Mouse (Mus musculus): Measurements from ENCODE around the gene Wdfy3. TPM values are rescaled to one million over a fixed set of nuclear protein-coding genes. Genes with fewer than 3 reads are reported as not detected.

The Wdfy3 gene
- polyA plus RNA-seq, 1 experiment = 43.6 TPM

- Histone ChIP-seq H3K4me1 (ENCODE audit: control insufficient read depth, insufficient read depth, low read length) (peaks cover 10% of the 10 kb centered on the region), H3K4me3 (ENCODE audit: insufficient read depth, low read length) (no peak overlapping the region), H3K27ac (ENCODE audit: insufficient read depth, low read length) (no peak overlapping the region)
- TF ChIP-seq CTCF (IDR thresholded peaks at IDR 0.05; ENCODE audit: extremely low read depth, insufficient read depth, low read length) (no peak), POLR2A (IDR thresholded peaks at IDR 0.05; ENCODE audit: extremely low read depth, insufficient read depth, low read length) (no peak)
Measured at GRCm38 (mm10) chr5:102045636-102046616, 23.8 kb downstream of the Wdfy3 start.

GRCm38 (mm10) chr5:102045177-102045576 is 24.5 kb downstream of the Wdfy3 start:
- H3K27ac ChIP-seq (ENCODE audit: insufficient read depth, low read length) = no peak overlapping the region
- H3K4me1 ChIP-seq (ENCODE audit: control insufficient read depth, insufficient read depth, low read length) = peaks cover 10% of the 10 kb centered on the region
- no peak overlapping the region for H3K4me3 ChIP-seq (ENCODE audit: insufficient read depth, low read length)
- TF ChIP-seq POLR2A (IDR thresholded peaks at IDR 0.05; ENCODE audit: extremely low read depth, insufficient read depth, low read length) (no peak), CTCF (IDR thresholded peaks at IDR 0.05; ENCODE audit: extremely low read depth, insufficient read depth, low read length) (no peak)

GRCm38 (mm10) chr5:102033281-102033680 is 36.4 kb downstream of the Wdfy3 start:
- TF ChIP-seq CTCF (IDR thresholded peaks at IDR 0.05; ENCODE audit: extremely low read depth, insufficient read depth, low read length) (no peak), POLR2A (IDR thresholded peaks at IDR 0.05; ENCODE audit: extremely low read depth, insufficient read depth, low read length) (no peak)
- Histone ChIP-seq H3K4me3 (ENCODE audit: insufficient read depth, low read length) (no peak overlapping the region), H3K4me1 (ENCODE audit: control insufficient read depth, insufficient read depth, low read length) (peaks cover 4% of the 10 kb centered on the region), H3K27ac (ENCODE audit: insufficient read depth, low read length) (no peak overlapping the region)

- TF ChIP-seq CTCF (IDR thresholded peaks at IDR 0.05; ENCODE audit: extremely low read depth, insufficient read depth, low read length) (no peak), POLR2A (IDR thresholded peaks at IDR 0.05; ENCODE audit: extremely low read depth, insufficient read depth, low read length) (no peak)
- H3K27ac ChIP-seq (ENCODE audit: insufficient read depth, low read length) = no peak overlapping the region
- H3K4me1 ChIP-seq (ENCODE audit: control insufficient read depth, insufficient read depth, low read length) = peaks cover 4% of the 10 kb centered on the region
- H3K4me3 ChIP-seq (ENCODE audit: insufficient read depth, low read length) = no peak overlapping the region
Measured at GRCm38 (mm10) chr5:102032594-102033240, 37.0 kb downstream of the Wdfy3 start.

DNA sequence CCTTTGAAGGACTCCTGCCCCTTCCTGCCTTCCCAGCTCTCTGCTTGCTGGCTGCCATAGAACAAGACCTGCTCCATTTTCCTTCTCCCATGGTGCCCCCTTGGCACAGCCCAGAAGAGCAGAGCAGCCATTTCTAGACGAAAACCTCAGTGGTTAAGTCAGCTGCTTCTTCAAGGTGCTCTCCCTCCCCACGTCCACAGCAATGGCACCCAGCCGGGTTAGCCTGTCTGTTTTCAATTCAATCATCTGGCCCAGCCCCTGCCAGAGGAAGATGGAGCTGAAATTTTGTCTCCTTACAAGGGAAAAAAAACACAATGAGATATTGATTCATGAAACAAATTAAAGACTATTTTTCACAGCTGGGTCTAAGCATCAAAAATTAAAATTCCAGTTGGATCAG is 37.5 kb downstream of the Wdfy3 start:
- H3K27ac ChIP-seq (ENCODE audit: insufficient read depth, low read length) = no peak overlapping the region
- H3K4me1 ChIP-seq (ENCODE audit: control insufficient read depth, insufficient read depth, low read length) = peaks cover 4% of the 10 kb centered on the region
- no peak overlapping the region for H3K4me3 ChIP-seq (ENCODE audit: insufficient read depth, low read length)
- TF ChIP-seq POLR2A (IDR thresholded peaks at IDR 0.05; ENCODE audit: extremely low read depth, insufficient read depth, low read length) (no peak), CTCF (IDR thresholded peaks at IDR 0.05; ENCODE audit: extremely low read depth, insufficient read depth, low read length) (no peak)

GRCm38 (mm10) chr5:102023376-102023775 is 46.3 kb downstream of the Wdfy3 start:
- H3K4me3 ChIP-seq (ENCODE audit: insufficient read depth, low read length) = no peak overlapping the region
- H3K27ac ChIP-seq (ENCODE audit: insufficient read depth, low read length) = no peak overlapping the region
- H3K4me1 ChIP-seq (ENCODE audit: control insufficient read depth, insufficient read depth, low read length) = no peaks in the 10 kb centered on the region; the same call in 1 of the 2 replicates
- no peak for TF ChIP-seq POLR2A (IDR thresholded peaks at IDR 0.05; ENCODE audit: extremely low read depth, insufficient read depth, low read length)
- TF ChIP-seq CTCF (IDR thresholded peaks at IDR 0.05; ENCODE audit: extremely low read depth, insufficient read depth, low read length) = no peak

DNA sequence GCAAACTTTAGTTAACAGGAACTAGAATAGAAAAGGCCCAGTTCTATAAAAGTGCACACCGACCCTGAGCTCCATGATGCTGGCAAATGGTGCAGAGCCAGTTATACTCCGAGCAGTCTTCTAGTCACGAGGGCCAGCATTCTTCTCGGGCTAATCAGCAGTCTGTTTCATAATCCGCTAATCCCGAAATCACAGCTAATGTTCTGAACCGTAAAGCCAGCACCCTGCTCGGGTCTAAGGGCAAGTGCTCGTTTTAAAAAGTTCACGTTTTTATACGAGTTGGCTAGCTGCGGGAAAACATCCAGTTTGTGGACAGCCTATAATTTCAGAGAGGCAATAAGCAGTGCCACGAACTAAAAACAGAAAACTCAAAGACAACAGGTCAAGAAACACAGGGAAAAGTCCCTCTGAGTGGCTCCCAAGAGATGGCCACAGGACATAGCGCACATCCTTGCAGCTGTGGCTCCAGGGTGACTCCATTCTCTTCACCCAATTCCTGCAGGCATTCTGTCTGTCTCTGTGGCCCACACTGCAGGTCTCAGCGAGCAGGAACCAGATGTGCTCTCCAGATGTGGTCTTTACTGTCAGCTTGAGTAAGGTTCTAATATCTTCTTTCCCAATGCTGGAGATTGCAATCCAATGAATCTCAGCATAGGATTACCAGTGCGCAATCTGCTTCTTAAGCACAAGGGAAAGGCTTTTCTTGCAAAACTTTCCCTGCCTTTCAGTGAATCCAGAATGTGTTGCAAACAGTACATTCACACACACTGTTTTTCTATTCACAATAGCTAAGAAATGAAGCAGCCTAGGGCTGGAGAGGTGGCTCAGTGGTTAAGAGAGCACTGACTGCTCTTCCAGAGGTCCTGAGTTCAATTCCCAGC is 47.5 kb downstream of the Wdfy3 start:
- no peak overlapping the region for H3K27ac ChIP-seq (ENCODE audit: insufficient read depth, low read length)
- TF ChIP-seq CTCF (IDR thresholded peaks at IDR 0.05; ENCODE audit: extremely low read depth, insufficient read depth, low read length) (no peak), POLR2A (IDR thresholded peaks at IDR 0.05; ENCODE audit: extremely low read depth, insufficient read depth, low read length) (no peak)
- no peaks in the 10 kb centered on the region; the same call in 1 of the 2 replicates for H3K4me1 ChIP-seq (ENCODE audit: control insufficient read depth, insufficient read depth, low read length)
- H3K4me3 ChIP-seq (ENCODE audit: insufficient read depth, low read length) = no peak overlapping the region

DNA sequence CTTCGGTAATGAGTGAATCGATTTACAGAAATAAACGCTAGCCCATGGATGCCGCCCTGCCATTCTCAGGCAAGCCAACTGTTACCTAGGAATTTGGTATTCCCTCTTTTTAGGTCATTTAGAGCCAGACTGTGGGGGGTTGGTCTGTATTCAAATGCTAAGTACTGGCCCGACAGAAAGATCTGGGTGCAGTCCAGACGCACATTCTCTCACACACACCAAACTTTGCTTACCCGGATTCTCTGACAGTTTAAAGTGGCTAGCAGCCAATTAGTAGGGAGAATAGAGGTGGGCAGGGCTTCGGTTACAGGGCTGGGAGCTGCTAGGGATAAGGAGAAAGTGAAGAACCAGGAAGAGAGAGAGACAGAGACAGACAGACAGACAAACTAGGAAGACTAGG is 55.5 kb downstream of the Wdfy3 start:
- Histone ChIP-seq H3K27ac (ENCODE audit: insufficient read depth, low read length) (no peak overlapping the region), H3K4me3 (ENCODE audit: insufficient read depth, low read length) (no peak overlapping the region), H3K4me1 (ENCODE audit: control insufficient read depth, insufficient read depth, low read length) (peaks cover 8% of the 10 kb centered on the region)
- TF ChIP-seq POLR2A (IDR thresholded peaks at IDR 0.05; ENCODE audit: extremely low read depth, insufficient read depth, low read length) = no peak
- TF ChIP-seq CTCF (IDR thresholded peaks at IDR 0.05; ENCODE audit: extremely low read depth, insufficient read depth, low read length) = no peak

- Histone ChIP-seq H3K4me1 (ENCODE audit: control insufficient read depth, insufficient read depth, low read length) (peaks cover 8% of the 10 kb centered on the region), H3K4me3 (ENCODE audit: insufficient read depth, low read length) (no peak overlapping the region), H3K27ac (ENCODE audit: insufficient read depth, low read length) (no peak overlapping the region)
- TF ChIP-seq CTCF (IDR thresholded peaks at IDR 0.05; ENCODE audit: extremely low read depth, insufficient read depth, low read length) = no peak
- TF ChIP-seq POLR2A (IDR thresholded peaks at IDR 0.05; ENCODE audit: extremely low read depth, insufficient read depth, low read length) = no peak
Measured at GRCm38 (mm10) chr5:102013781-102014180, 55.9 kb downstream of the Wdfy3 start.
